Mouse (Mus musculus): ENCODE data around the gene Atf6b.

The Atf6b gene

DNA sequence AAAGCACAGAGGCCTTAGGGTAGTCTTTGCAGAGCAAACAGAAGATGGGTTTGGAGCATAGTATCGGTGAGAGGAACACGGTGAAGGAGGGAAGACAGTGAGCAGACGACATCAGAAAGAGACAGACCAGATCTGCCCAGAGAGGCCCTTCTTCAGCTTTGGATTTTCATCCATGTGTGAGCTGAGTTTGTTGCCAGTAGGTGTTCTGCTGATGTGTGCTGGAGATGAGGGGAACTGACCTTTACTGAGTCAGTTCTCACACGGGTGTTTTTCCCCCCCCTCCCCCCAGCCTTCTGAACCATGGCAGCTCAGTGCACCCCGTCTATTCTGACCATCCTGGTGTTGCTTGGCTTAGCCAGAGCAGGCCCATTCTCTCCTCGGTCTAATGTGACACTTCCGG is 23.3 kb downstream of the Atf6b start, which contains the start of gene Tnxb:
TSS of gene Tnxb (plus strand) at position 301 of the 400 bp plus-strand sequence.
- no peak for DNase-seq (ENCODE audit: low spot score in 2 of 2)

DNA sequence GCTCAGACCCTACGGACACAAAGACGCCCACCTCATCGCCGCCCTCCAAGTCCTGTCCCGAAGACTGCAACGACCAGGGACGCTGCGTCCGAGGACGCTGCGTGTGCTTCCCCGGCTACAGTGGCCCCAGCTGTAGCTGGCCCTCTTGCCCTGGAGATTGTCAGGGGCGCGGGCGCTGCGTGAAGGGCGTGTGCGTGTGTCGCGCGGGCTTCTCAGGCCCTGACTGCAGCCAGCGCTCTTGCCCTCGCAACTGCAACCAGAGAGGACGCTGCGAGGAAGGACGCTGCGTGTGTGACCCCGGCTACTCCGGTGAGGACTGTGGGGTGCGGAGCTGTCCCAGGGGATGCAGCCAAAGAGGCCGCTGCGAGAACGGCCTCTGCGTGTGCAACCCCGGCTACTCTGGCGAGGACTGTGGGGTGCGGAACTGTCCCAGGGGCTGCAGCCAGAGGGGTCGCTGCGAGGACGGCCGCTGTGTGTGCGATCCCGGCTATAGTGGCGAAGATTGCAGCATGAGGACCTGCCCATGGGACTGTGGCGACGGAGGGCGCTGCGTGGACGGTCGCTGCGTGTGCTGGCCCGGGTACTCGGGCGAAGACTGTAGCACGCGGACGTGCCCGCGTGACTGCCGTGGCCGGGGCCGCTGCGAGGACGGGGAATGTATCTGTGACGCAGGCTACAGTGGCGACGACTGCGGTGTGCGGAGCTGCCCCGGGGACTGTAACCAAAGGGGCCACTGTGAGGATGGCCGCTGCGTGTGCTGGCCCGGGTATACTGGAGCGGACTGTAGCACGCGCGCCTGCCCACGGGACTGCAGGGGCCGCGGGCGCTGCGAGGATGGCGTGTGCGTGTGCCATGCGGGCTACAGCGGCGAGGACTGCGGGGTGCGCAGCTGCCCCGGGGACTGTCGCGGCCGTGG is 24.5 kb downstream of the Atf6b start:
- no peak for DNase-seq (ENCODE audit: low spot score in 2 of 2)

DNA sequence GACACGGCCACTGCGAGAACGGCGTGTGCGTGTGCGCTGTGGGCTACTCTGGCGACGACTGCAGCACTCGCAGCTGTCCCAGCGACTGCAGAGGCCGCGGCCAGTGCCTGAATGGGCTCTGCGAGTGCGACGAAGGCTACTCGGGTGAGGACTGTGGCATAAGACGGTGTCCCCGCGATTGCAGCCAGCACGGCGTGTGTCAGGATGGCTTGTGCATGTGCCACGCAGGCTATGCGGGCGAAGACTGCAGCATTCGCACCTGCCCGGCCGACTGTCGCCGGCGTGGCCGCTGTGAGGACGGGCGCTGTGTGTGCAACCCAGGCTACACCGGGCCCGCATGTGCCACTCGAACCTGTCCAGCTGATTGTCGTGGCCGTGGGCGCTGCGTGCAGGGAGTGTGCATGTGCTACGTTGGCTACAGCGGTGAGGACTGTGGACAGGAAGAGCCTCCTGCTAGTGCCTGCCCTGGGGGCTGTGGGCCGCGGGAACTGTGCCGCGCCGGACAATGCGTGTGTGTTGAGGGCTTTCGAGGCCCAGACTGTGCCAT is 25.4 kb downstream of the Atf6b start:
- DNase-seq (ENCODE audit: low spot score in 2 of 2): no peak

DNA sequence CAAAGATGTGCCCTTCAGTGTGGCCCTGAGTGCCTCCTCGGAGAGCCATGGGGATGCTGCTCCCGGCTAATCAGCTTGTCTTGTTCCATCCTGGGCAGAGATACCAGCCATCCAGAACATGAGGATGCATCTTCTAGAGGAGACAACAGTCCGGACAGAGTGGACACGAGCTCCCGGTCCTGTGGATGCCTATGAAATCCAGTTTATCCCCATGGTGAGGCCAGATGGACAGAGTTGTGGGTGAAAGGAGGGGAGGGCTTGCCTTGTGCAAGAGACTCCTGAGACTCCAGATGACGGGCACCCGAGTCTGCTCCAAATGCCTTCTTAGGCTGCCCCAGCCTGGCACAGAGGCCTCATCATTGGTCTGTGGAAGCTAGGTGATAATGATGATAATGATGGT is 26.2 kb downstream of the Atf6b start:
- no peak for DNase-seq (ENCODE audit: low spot score in 2 of 2)

GRCm38 (mm10) chr17:34674524-34675204 is 27.7 kb downstream of the Atf6b start:
- no peak for DNase-seq (ENCODE audit: low spot score in 2 of 2)

DNA sequence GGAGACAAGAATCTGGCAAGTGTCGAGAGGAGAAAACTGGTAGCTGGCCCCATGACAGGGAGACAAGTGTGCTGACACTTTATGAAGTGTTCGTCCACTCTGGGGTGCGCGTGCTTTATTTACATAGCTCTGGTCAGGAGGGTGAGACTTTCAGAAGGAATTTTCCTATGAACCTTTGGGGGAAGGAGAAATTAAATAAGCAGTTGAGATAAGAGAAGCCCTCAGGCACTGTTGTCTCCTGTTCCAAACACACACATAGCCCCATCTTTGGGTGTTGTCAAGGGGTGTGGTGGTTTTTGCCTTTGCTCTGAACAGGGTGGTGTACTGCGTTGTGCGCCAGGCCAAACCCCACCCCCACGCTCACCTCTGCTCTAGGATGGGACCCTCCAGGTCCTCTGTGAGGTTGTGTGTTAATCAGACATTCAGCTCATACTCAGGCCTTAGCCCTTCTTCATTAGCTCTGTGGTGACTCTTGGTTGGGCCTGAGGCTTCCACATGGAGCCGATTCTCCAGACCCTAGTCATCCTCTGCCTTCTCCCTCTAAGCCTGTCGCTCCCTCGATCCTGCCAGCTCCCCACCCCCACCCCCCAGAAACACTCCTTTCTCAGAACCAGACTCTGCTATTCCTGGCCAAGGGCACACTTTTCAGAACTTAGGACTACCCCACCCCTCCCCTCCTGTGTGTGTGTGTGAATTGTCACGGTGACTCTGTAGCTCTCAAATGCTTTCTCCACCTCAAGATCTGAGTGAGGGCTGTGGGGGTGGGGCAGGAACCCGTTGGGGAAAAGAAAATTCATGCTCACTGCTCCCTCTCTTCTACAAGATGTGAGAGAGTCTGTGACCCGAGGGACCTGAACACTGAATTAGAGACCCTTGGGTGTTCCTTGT is 28.5 kb downstream of the Atf6b start:
- DNase-seq (ENCODE audit: low spot score in 2 of 2): no peak

GRCm38 (mm10) chr17:34676093-34676460 is 29.1 kb downstream of the Atf6b start:
- no peak for DNase-seq (ENCODE audit: low spot score in 2 of 2)

GRCm38 (mm10) chr17:34676671-34677070 is 29.7 kb downstream of the Atf6b start:
- no peak for DNase-seq (ENCODE audit: low spot score in 2 of 2)

DNA sequence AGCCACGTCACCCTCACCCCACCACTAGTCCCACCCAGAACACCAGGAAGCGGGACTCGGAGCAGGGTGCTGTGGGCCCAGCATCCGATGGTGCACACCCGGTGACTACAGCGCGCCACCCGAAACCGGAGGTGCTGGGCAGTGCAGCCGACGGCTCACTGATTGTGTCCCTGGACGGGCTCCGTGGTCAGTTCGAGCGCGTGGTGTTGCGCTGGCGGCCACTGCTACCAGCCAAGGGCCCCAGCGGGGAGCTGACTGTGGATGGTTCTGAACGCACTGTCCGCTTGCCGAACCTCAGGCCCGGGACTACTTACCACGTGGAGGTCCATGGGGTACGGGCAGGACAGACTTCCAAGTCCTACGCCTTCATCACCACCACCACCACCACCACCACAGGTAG is 33.2 kb downstream of the Atf6b start:
- no peak for DNase-seq (ENCODE audit: low spot score in 2 of 2)

DNA sequence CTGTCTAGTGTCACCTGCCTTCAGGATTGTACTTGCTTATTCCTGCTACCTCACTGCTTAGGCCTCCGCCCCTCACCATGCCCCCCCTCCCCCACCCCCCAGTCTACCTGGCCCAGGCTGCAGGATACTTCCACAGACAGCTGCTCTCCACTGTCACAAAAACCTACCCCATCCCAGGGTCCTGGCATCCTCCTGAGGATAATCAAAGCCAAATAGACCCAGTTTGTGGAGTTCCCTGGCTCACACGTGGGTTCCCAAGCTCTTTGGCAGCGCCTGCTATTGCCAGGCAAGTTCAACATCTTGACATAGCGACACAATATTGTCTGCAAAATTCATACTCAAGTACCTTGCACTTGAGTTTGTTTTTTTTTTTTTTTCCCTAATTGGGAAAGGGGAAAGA is 33.7 kb downstream of the Atf6b start:
- no peak for DNase-seq (ENCODE audit: low spot score in 2 of 2)

GRCm38 (mm10) chr17:34681132-34681571 is 34.2 kb downstream of the Atf6b start:
- no peak for DNase-seq (ENCODE audit: low spot score in 2 of 2)

DNA sequence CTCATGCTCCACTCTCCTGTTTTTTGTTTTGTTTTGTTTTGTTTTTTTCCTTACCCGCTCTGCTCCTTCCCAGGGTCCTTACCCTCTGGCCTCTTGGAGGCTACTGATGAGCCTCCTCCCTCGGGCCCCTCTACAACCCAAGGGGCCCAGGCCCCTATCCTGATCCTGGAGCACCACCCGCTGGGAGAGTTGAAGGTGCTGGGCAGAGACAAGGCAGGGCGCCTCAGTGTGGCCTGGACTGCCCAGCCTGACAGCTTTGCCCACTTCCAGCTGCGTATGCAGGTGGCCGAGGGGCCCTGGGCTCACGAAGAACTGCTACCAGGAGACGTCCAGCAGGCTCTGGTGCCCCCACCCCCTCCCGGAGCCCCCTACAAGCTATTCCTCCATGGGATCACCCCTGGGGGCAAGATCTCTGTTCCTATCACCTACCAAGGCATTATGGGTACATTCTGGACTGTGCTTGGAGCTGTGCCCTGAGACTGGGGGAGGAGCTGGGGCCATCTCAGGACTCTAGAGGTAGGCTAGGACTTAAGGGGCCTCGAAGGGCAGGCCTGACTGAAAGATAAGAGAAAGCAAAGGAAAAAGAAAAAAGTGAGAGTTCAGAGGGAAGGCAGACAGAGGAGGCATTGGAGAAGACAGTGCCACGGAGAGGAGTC is 35.1 kb downstream of the Atf6b start:
- no peak for DNase-seq (ENCODE audit: low spot score in 2 of 2)

DNA sequence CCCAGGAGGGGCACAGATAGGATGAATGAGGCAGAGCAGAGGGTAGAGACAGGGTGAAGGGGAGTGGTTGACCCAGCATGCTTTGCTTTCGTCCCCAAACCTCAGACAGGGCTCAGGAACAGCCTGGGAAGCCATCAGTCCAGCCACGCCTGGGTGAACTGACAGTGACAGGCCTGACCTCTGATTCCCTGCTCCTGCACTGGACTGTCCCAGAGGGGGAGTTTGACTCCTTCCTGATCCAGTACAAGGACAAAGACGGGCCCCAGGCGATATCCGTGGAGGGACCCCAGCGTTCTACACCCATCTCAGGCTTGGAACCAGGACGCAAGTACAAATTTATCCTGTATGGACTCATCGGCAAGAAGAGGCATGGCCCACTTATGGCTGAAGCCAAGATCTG is 36.2 kb downstream of the Atf6b start:
- no peak for DNase-seq (ENCODE audit: low spot score in 2 of 2)

- DNase-seq (ENCODE audit: low spot score in 2 of 2): no peak
These were observed 36.8 kb downstream of the Atf6b start for GRCm38 (mm10) chr17:34683686-34684220.

DNA sequence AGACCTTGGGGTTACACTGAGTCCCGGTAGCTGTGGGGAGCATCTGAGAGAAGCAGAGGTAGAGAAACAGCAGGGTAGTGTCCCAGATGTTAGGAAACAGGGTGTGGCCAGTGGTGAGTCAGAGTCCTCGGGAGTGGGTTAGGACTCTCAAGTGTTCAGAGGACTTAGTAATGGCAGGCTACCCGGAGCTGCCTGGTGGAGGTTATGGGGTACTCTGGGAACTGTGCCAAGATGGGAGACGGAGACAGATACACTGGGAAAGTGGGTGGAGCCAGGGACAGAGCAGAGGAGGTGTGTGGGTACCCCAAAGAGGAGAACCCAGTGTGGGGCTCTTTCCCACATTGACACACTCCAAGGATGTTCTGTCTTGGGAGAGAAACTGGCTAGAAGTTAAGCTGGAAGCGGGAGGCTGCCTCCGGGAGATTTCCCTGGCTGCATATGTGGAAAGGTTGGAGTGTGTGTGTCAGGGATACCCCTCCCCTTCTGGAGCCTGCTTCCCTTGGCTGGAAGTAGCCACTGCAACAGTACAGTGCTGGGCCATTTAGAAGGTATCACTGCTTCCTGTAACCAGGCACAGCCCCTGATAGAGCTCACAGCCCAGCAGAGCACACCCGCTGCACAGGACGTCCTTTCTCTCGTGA is 37.4 kb downstream of the Atf6b start:
- DNase-seq (ENCODE audit: low spot score in 2 of 2): peak in 1 of 2 experiments; percentile 53

- peak in 1 of 2 experiments; percentile 62 for DNase-seq (ENCODE audit: low spot score in 2 of 2)
These were observed 38.5 kb downstream of the Atf6b start for GRCm38 (mm10) chr17:34685120-34686110.

DNA sequence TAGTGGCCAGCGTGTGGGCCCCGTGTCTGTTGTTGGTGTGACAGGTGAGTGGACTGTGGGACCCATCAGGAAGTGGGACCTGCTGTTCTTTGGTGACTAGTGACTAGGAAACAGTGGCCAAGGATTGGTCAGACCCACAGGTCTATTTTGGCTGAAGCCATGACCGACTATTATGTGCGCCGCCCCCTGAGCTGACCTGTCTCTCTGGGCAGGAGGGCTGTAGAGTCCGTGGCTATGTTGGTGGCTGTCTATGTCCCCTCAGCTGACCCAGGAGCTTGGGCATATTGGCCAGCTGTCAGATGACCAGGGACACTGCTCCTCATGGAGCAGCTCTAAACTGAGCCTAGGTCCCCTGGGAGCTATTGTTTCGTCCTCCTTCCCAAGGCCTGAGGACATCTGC is 41.9 kb downstream of the Atf6b start:
- DNase-seq (ENCODE audit: low spot score in 2 of 2): no peak

- DNase-seq (ENCODE audit: low spot score in 2 of 2): peak in 1 of 2 experiments; percentile 69
These were observed 43.5 kb downstream of the Atf6b start for GRCm38 (mm10) chr17:34690458-34690857.

- peak in 1 of 2 experiments; percentile 70 for DNase-seq (ENCODE audit: low spot score in 2 of 2)
These were observed 46.0 kb downstream of the Atf6b start for GRCm38 (mm10) chr17:34692906-34693305.
